Mouse (Mus musculus) urinary bladder, adult 2 months (tissue): ENCODE results near the gene Tjp3. TPM values are rescaled to one million over a fixed set of nuclear protein-coding genes. Genes with fewer than 3 reads are reported as not detected.
"Not testable (repeated sequence)": the region's sequence is repeated elsewhere in the genome, so short reads cannot be mapped to it uniquely, and the experiment has no call there.

Source experiments
- DNase-seq: peaks from one replicate; pipeline ENCODE4 v3.0.0; 2022; ENCODE audit warnings: low spot score
- polyA plus RNA-seq: library from polyadenylated mRNA; depleted of rRNA; stranded (reverse); fragments of >200 nt; gene quantifications from 2 replicates; pipeline ENCODE4 v1.2.3, GENCODE M21; 2012; rRNA removed

The Tjp3 gene
- polyA plus RNA-seq, 1 experiment = 25.1 TPM

DNA sequence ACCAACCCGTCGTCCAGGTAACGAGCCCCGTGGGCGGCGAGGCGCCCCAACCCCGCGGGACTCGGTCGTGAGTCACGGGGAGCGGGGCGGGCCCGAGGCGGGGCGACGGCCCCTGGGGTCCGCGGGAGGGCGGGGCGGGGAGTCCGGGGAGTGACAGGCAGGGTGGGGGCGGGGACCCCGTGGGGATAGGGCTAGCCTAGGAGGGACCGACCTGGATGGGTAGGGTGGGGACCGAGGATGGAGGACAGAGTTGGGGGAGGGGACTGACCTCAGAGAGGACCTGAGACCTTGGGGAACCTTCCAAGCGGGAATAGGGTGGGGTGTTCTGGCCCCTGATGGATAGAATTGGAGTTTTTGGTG, 58.2 kb downstream of the Tjp3 start:
- DNase-seq = no peak

GRCm38 (mm10) chr10:81232580-81233225, 58.7 kb downstream of the Tjp3 start, which contains the start of gene Zfr2:
Zfr2 (plus strand) TSS chr10:81233155.
- peak; percentile 79 for DNase-seq

GRCm38 (mm10) chr10:81231436-81231835, 59.9 kb downstream of the Tjp3 start:
- no peak for DNase-seq

DNA sequence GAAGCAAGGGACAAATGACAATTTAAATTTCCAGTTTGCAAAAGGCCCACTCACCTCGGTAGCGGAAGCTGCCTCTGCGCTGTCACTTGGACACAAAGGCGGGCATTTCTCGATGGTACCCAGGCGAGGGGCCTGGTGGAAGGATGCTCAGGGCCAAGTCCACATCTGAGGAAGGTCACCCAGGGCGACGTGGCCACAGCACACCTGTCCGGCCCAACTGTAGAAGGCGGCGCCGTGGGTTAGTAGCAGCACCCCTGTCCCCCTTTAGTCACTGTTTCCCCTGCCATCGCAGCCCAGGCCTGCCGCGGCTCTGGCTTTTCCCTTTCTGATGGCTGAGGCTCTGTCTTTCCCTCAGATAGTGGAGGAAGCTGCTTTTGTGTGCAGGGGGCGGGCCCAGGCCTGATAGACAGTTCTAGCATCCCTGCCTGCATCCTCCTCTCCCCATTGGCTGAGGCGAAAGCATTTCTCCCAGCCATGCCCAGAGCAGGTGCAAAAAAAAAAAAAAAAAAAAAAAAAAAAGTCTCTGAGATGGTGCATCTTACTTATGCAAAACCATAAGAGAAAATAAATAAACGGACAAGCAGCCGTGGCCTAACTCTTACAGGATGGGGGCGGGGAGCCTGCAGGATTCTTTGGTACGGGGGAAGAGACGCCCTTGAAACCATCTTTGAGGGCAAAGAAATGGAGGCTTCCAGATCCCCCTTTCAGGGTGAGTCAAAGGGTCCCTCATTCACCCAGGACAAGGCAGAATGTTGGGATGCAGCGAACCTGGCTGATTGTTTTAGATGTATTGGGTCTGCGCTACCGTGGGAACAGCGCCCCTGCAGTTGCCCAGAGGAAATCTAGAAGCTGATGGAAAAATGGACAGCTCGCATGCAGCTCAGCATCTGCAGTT, 60.7 kb downstream of the Tjp3 start, which contains the start of gene Atcay:
Atcay (minus strand) TSS at position 396 of the 895 bp plus-strand sequence.
- no peak for DNase-seq

DNA sequence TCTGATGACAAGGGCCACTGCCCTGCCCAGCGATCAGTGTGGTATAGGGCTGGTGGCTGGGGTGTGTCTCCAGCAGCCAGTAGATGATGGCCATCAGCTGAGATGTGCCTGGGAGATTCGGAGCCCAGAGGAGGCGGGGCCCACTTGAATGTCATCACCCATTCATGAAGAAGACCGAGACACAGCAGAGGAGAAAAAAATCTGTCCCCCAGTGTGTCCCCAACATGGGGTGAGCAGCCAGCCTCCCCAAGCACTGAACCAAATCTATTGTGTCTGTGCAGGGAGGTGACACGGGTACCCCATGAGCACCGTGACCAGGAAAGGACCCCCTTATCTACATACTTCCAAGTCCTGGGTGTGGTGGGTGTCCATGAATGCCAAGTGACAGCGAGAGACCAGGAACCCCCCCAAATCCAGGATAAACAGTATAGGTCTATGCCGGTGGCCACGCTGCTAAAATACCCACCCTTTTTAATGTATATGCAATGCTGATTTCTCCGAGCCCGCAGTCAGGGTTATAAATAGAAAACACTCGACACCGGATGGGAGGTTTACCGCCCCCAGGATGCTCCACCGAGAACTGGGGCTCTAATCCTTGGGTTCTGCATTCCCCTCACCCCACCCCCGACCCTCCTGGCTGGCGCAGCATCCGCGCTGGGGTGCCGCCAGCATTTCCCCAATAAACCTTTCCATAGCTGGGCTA, 61.5 kb downstream of the Tjp3 start:
- no peak for DNase-seq

DNA sequence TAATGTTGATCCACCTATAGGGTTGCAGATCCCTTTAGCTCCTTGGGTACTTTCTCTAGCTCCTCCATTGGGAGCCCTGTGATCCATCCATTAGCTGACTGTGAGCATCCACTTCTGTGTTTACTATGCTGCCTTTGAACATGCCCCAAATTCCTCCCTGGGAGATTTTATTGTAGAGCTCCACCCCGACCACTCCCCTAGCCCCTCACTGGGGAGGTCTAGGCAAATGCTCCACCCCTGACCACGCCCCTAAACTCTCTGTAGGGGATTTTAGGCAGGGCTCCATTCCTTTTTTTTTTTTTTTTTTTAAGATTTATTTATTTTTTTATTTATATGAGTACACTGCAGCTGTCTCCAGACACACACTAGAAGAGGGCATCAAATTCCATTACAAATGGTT, 67.7 kb downstream of the Tjp3 start:
- not testable (repeated sequence) for DNase-seq

Other genes starting within 250 kb of the Tjp3 start
- 90.0 and 93.9 TPM in 2 replicates for gene Sgta, start 231.4 kb downstream of the Tjp3 start, polyA plus RNA-seq
- gene Thop1, start 221.5 kb downstream of the Tjp3 start, polyA plus RNA-seq = 21.7 and 22.7 TPM in 2 replicates
- 1.1 and 1.2 TPM in 2 replicates for gene Creb3l3, start 192.7 kb downstream of the Tjp3 start, polyA plus RNA-seq
- 119 TPM in 2 replicates for gene Map2k2, start 185.7 kb downstream of the Tjp3 start, polyA plus RNA-seq
- gene Zbtb7a, start 156.4 kb downstream of the Tjp3 start, polyA plus RNA-seq = 30.0 and 39.0 TPM in 2 replicates
- 12.5 and 17.9 TPM in 2 replicates for gene Pias4, start 123.7 kb downstream of the Tjp3 start, polyA plus RNA-seq
- gene Eef2, start 115.0 kb downstream of the Tjp3 start, polyA plus RNA-seq = 1,109 and 1,486 TPM in 2 replicates
- gene Dapk3, start 108.6 kb downstream of the Tjp3 start, polyA plus RNA-seq = 58.2 and 61.1 TPM in 2 replicates
- not detected in 2 replicates for gene 4930442H23Rik, start 107.7 kb downstream of the Tjp3 start, polyA plus RNA-seq
- not detected in 2 replicates for gene Nmrk2, start 89.5 kb downstream of the Tjp3 start, polyA plus RNA-seq
- gene Atcay, start 60.7 kb downstream of the Tjp3 start, polyA plus RNA-seq = 0.10 and 0.13 TPM in 2 replicates
- gene Zfr2, start 58.4 kb downstream of the Tjp3 start, polyA plus RNA-seq = 29.3 and 34.4 TPM in 2 replicates
- gene Matk, start 38.6 kb downstream of the Tjp3 start, polyA plus RNA-seq = 2.2 and 2.6 TPM in 2 replicates
- gene Mrpl54, start 24.6 kb downstream of the Tjp3 start, polyA plus RNA-seq = 95.9 and 103 TPM in 2 replicates
- 45.9 and 48.3 TPM in 2 replicates for gene Apba3, start 24.6 kb downstream of the Tjp3 start, polyA plus RNA-seq
- gene Pip5k1c, start 1.4 kb upstream of the Tjp3 start, polyA plus RNA-seq = 38.6 and 48.9 TPM in 2 replicates
- 27.7 and 29.5 TPM in 2 replicates for gene Cactin, start 29.5 kb upstream of the Tjp3 start, polyA plus RNA-seq
- gene Tbxa2r, start 37.1 kb upstream of the Tjp3 start, polyA plus RNA-seq = 9.3 and 11.6 TPM in 2 replicates
- gene Gipc3, start 51.7 kb upstream of the Tjp3 start, polyA plus RNA-seq = 3.2 and 6.5 TPM in 2 replicates
- 82.9 and 91.7 TPM in 2 replicates for gene Hmg20b, start 58.9 kb upstream of the Tjp3 start, polyA plus RNA-seq
- 12.1 and 12.4 TPM in 2 replicates for gene Mfsd12, start 65.9 kb upstream of the Tjp3 start, polyA plus RNA-seq
- gene 4930404N11Rik, start 74.2 kb upstream of the Tjp3 start, polyA plus RNA-seq = 1.9 and 2.1 TPM in 2 replicates
- gene Fzr1, start 86.9 kb upstream of the Tjp3 start, polyA plus RNA-seq = 34.1 and 34.4 TPM in 2 replicates
- 42.9 and 47.4 TPM in 2 replicates for gene Dohh, start 92.8 kb upstream of the Tjp3 start, polyA plus RNA-seq
- gene Gm48551, start 92.9 kb upstream of the Tjp3 start, polyA plus RNA-seq = 3.6 and 3.8 TPM in 2 replicates
- gene Gm48552, start 97.4 kb upstream of the Tjp3 start, polyA plus RNA-seq = 2.7 and 3.6 TPM in 2 replicates
- gene Smim24, start 101.5 kb upstream of the Tjp3 start, polyA plus RNA-seq = 5.0 and 6.9 TPM in 2 replicates
- gene Nfic, start 164.1 kb upstream of the Tjp3 start, polyA plus RNA-seq = 28.4 and 67.0 TPM in 2 replicates
- gene Celf5, start 191.1 kb upstream of the Tjp3 start, polyA plus RNA-seq = 0.44 and 0.49 TPM in 2 replicates
- 79.9 and 89.6 TPM in 2 replicates for gene Ncln, start 204.8 kb upstream of the Tjp3 start, polyA plus RNA-seq
- gene S1pr4, start 208.6 kb upstream of the Tjp3 start, polyA plus RNA-seq = 2.2 and 2.3 TPM in 2 replicates
- gene Gna15, start 232.6 kb upstream of the Tjp3 start, polyA plus RNA-seq = 16.1 and 16.2 TPM in 2 replicates